Mouse (Mus musculus): ENCODE measurements around the gene Egr2. TPM values are rescaled to one million over a fixed set of nuclear protein-coding genes. Genes with fewer than 3 reads are reported as not detected.

The Egr2 gene
- total and polyA plus RNA-seq, 3 experiments, result 1.0 to 4.7 (median 3.1) TPM

DNA sequence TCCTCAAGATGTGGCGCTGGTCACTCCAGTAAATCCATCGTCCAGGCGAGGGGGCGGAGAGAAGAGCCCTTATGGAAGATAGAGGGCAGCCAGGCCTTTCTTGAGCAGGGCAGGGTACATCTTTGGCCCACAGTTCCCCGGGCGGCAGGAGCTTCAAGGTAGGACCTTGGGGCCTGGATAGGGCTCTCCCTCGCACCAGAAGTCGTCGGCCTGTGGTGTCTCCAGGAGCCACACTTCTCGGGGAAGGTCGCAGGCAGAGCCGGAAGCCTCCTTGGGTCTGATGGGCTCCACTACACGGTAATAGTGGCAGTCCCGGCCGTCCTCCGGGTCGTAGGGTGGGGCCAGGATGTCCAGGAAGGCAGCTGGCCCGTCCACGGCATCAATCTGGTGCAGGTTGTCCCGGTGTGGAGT is 12.6 kb downstream of the Egr2 start:
- no peaks in the 10 kb centered on the region for H3K27me3 ChIP-seq (replicated peaks)
- in situ Hi-C loops (cut with MboI; ENCODE audit: low pct_ligation_motif_present, low pct_unique_long_range_greater_than_20kb, low sequenced_read_pairs), result loop anchor here (10.0 to 25.0 kb wide), 2 partner anchors 97 to 236 kb away; no protein-coding TSS in a partner anchor
- DNase-seq (ENCODE audit: extremely low read depth), result no peak

DNA sequence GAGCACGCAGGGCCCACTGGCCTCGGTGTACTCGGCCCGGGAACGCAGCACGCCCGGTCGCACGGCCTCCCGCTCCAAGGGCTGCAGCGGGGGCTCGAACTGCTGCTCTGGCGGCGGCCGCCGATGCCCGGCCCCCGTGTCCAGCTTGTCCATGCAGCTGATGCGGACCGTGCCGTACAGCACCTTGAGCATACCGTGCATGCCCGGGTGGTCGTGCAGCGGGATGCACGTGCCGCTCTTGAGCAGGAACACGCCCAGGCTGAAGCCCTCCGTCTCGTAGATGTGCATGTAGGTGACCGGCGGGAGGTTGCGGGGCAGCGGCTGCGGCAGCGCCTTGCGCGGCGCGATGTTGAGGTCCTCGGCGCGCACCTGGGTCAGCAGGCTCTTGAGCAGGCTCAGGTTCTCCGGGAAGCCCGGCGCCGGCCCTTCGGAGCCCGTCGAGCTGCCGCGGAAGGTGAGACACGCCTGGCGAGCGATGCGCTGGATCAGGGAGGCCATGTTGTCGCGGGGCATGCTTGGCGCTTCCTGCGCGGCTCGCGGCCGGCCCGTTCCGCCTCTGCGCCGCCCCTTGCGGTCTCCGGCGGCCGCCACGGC is 13.1 kb downstream of the Egr2 start:
- in situ Hi-C loops (cut with MboI; ENCODE audit: low pct_ligation_motif_present, low pct_unique_long_range_greater_than_20kb, low sequenced_read_pairs) (loop anchor here (10.0 to 25.0 kb wide), 2 partner anchors 96 to 236 kb away; no protein-coding TSS in a partner anchor), dilution Hi-C loops (cut with MboI; ENCODE audit: extremely low pct_ligation_motif_present, extremely low pct_unique_long_range_greater_than_20kb, low sequenced_read_pairs) (no loop called here)
- H3K4me1 ChIP-seq (ENCODE audit: control insufficient read depth in 1 of 2, insufficient read depth in 2 of 2), result peaks cover 8 to 55% of the 10 kb centered on the region in 2 experiments
- peak overlapping the region; percentile 80 for H3K4me2 ChIP-seq (ENCODE audit: insufficient read depth, low read depth, poor library complexity, severe bottlenecking)
- H3K27me3 ChIP-seq (replicated peaks), result no peaks in the 10 kb centered on the region
- H3K9me3 ChIP-seq (replicated peaks; ENCODE audit: low read length), result no peaks in the 10 kb centered on the region
- H3K9ac ChIP-seq (ENCODE audit: insufficient read depth, low read depth), result peak overlapping the region; percentile 84
- H3K27ac ChIP-seq (ENCODE audit: insufficient read depth, low read depth), result peak overlapping the region; percentile 59
- peaks cover 22% of the 10 kb centered on the region for H3K79me2 ChIP-seq (replicated peaks; ENCODE audit: control insufficient read depth, extremely low read depth, insufficient read depth, poor library complexity, severe bottlenecking)
- TF ChIP-seq TBP (conservative IDR thresholded peaks at IDR 0.05; ENCODE audit: low read depth, low read length) (no peak), BHLHE40 (IDR thresholded peaks at IDR 0.05; ENCODE audit: low read depth, low read length) (peak; percentile 67), UBTF (IDR thresholded peaks at IDR 0.05; ENCODE audit: low read depth, low read length) (peak; percentile 67; the same call in 1 of the 2 replicates), MXI1 (IDR thresholded peaks at IDR 0.05; ENCODE audit: low read depth, low read length) (peak; percentile 43)
- peaks cover 3 to 21% of the 10 kb centered on the region in 2 experiments for H3K36me3 ChIP-seq (replicated peaks in 1 of 2; ENCODE audit: control insufficient read depth in 1 of 2, insufficient read depth in 1 of 2, low read length in 1 of 2)
- no peak for DNase-seq (ENCODE audit: extremely low read depth)
- H3K4me3 ChIP-seq (replicated peaks in 1 of 3; ENCODE audit: low read depth in 2 of 3, low read length in 2 of 3, poor library complexity in 1 of 3), result peak overlapping the region; percentile 74 to 96 (median 95)

More for the DNA sequence above, 12.6 kb downstream of the Egr2 start:
- Histone ChIP-seq H3K4me3 (replicated peaks in 1 of 3; ENCODE audit: low read depth in 2 of 3, low read length in 2 of 3, poor library complexity in 1 of 3) (peak overlapping the region; percentile 74 to 96 (median 95)), H3K9me3 (replicated peaks; ENCODE audit: low read length) (no peaks in the 10 kb centered on the region), H3K4me2 (ENCODE audit: insufficient read depth, low read depth, poor library complexity, severe bottlenecking) (peak overlapping the region; percentile 80), H3K4me1 (ENCODE audit: control insufficient read depth in 1 of 2, insufficient read depth in 2 of 2) (peaks cover 8 to 54% of the 10 kb centered on the region in 2 experiments), H3K36me3 (replicated peaks in 1 of 2; ENCODE audit: control insufficient read depth in 1 of 2, insufficient read depth in 1 of 2, low read length in 1 of 2) (peaks cover 3 to 21% of the 10 kb centered on the region in 2 experiments), H3K79me2 (replicated peaks; ENCODE audit: control insufficient read depth, extremely low read depth, insufficient read depth, poor library complexity, severe bottlenecking) (peaks cover 22% of the 10 kb centered on the region), H3K9ac (ENCODE audit: insufficient read depth, low read depth) (peak overlapping the region; percentile 84), H3K27ac (ENCODE audit: insufficient read depth, low read depth) (peak overlapping the region; percentile 59; the same call in 1 of the 2 replicates)
- dilution Hi-C loops (cut with MboI; ENCODE audit: extremely low pct_ligation_motif_present, extremely low pct_unique_long_range_greater_than_20kb, low sequenced_read_pairs), result no loop called here
- TF ChIP-seq ZKSCAN1 (IDR thresholded peaks at IDR 0.05; ENCODE audit: borderline replicate concordance, low read depth, low read length) (no peak), TCF12 (IDR thresholded peaks at IDR 0.05; ENCODE audit: low read depth, low read length) (no peak), MAZ (IDR thresholded peaks at IDR 0.05; ENCODE audit: low read depth, low read length) (no peak), BHLHE40 (IDR thresholded peaks at IDR 0.05; ENCODE audit: low read depth, low read length) (no peak), KAT2A (IDR thresholded peaks at IDR 0.05; ENCODE audit: insufficient replicate concordance, low read length) (no peak), ZC3H11A (IDR thresholded peaks at IDR 0.05; ENCODE audit: low read depth, low read length) (no peak), JUND (conservative IDR thresholded peaks at IDR 0.05; ENCODE audit: low read depth, low read length) (no peak), CHD1 (IDR thresholded peaks at IDR 0.05; ENCODE audit: low read depth, low read length) (no peak), NRF1 (IDR thresholded peaks at IDR 0.05; ENCODE audit: low read depth, low read length) (no peak), TBP (conservative IDR thresholded peaks at IDR 0.05; ENCODE audit: low read depth, low read length) (no peak), SIN3A (IDR thresholded peaks at IDR 0.05; ENCODE audit: low read length) (no peak; the same call in 1 of the 2 replicates), ZNF384 (IDR thresholded peaks at IDR 0.05; ENCODE audit: low read depth, low read length) (no peak)
